Mouse (Mus musculus): ENCODE data around the gene Eml3. TPM values are rescaled to one million over a fixed set of nuclear protein-coding genes. Genes with fewer than 3 reads are reported as not detected.
"Not testable (repeated sequence)": the region's sequence is repeated elsewhere in the genome, so short reads cannot be mapped to it uniquely, and the experiment has no call there.

The Eml3 gene
- total RNA-seq, 2 experiments from 2014 or later: 24.3 to 26.7 TPM

- no peak for DNase-seq (ENCODE audit: low spot score in 2 of 2)
Measured at GRCm38 (mm10) chr19:8946929-8947328, 17.6 kb downstream of the Eml3 start.

- no peak for DNase-seq (ENCODE audit: low spot score in 2 of 2)
Measured at GRCm38 (mm10) chr19:8950190-8950589, 20.8 kb downstream of the Eml3 start.

DNA sequence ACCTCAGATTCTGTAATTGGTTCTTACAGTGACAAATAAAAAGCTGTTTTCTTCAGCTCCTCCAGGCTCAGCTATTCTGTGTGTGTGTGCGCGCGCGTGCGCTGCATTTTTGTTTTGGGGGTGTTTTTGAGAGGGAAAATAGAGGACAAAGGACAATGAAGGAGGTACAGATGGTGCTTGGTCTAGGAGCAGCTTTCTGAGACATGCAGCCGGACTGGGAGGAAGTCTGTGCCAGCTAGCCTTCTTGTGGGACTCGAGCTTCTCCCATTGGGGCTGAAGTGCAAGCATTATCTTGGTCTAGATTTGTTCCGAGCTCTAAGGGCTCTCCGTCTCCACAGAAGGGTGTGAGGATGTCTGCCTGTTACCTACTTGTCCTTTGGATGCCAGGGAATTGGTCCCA is 22.9 kb downstream of the Eml3 start:
- no peak for DNase-seq (ENCODE audit: low spot score in 2 of 2)

DNA sequence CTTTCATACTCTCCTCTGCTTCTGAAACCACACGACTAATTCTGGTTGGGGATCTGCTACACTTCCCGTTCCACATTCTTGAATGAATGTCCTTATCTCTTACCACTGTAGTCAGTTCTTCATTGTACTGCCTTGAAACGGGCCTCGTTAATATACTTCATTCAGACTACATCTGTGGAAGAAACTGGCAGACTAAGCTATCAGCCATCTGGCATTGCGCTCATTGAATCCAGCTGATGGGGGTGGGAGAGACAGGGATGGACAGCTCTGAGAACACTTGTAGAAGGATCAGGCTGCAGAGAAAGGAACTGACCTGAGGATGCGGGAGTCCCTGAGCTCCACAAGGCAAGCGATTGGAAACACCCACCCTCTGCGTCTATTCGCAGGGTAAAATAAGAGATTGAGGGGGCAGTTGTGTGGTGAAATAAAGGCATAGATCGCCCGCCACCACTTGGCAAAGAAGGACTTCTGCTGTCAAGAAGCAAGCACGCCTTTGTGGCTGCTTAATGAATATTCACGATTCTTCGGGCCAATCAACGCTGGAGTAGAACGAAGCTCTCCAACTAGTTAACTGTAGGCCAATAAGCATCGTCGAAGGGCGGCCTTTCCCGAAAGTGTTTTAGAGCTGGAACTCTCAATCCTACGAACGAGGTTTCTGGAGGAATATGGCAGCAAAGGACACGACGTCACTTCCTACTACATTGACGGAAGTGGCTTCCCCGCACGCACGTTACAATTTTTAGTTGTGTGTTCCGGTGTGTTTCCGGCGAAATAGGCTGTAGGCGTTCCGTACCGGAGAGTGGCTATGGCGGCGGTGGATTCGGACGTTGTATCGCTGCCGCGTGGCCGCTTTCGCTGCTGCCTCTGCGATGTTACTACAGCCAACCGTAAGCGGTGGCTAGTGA is 24.0 kb downstream of the Eml3 start, which contains the start of gene Tut1:
Tut1 (plus strand) TSS at position 713 of the 905 bp plus-strand sequence.
- peak; percentile 68 to 84 for DNase-seq (ENCODE audit: low spot score in 2 of 2)

DNA sequence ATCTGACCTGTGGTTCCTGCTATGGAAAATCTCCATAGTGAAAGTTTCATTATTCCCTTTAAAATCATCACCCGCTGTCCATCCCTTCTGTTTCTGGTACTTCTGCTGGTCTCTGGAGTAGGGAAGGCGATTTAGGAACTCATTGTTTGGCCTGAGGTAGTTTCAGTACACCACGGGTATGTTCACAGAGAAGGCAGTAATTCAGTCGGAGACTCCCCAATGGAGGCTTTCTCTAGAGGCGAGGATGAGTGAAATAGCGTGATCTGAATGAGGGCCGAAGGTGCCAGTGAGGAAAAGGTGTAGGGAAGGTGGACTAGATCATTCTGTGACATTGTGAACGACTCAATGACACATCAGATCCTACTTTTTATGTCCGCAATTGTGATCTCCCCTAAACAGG is 24.8 kb downstream of the Eml3 start:
- DNase-seq (ENCODE audit: low spot score in 2 of 2): no peak

GRCm38 (mm10) chr19:8962256-8962655 is 32.9 kb downstream of the Eml3 start:
- no peak for DNase-seq (ENCODE audit: low spot score in 2 of 2)

DNA sequence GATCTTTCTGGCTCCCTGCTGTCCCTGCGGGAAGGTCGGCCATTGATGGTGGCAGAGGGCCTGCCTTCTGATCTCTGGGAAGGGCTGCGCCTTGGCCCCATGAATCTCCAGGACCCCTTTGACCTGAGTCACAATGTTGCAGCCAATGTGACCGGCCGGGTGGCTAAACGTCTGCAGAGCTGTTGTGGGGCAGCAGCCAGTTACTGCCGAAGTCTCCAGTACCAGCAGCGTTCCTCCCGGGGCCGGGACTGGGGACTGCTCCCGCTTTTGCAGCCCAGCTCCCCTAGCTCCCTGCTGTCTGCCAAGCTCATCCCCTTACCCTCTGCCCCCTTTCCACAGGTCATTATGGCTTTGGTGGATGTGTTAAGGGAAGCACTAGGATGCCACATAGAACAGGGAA is 35.7 kb downstream of the Eml3 start:
- DNase-seq (ENCODE audit: low spot score in 2 of 2): no peak

- DNase-seq (ENCODE audit: low spot score in 2 of 2): no peak
Measured at GRCm38 (mm10) chr19:8965771-8966170, 36.4 kb downstream of the Eml3 start.

- no peak for DNase-seq (ENCODE audit: low spot score in 2 of 2)
Measured at GRCm38 (mm10) chr19:8966198-8966589, 36.8 kb downstream of the Eml3 start.

DNA sequence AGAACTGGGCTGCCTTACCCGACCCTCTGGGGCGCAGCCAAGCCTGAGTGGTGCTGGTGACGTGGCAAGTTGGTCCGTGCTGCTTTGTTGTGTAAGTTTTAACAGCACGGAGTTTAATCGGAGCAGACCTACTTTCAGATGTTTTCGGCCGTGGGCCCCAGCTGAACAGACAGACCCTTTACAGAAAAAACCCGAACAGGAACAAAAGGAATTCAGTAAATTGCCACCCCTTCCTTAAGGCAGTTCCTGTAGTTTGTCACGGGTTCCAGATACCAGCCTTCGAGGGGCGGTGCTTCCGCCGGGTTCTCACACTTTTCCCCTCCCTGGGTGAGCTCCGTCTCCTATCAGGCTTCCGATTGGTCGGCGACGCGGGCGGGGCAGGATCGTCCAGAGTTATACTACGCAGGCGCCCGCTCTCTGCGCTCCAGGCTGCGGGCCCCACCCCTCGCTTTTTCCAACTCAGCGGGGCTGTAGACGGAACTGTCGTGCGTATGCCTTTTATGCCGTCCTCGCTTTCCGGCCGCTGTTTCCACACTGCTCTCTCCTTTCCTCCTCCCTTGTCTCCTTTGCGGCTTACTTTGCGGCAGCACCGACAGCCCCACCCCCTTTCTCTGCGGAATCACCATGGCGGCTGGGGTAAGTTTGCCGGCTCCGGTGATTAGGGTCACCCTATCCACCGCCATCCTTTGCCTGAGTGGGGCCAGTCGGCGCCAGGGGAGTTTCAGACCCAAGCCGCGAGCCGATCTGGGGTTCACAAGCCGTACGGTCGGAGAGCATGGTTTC is 37.4 kb downstream of the Eml3 start, which contains the start of gene Eef1g:
Eef1g (plus strand) TSS at position 452 of the 783 bp plus-strand sequence.
- peak; percentile 92 to 99 for DNase-seq (ENCODE audit: low spot score in 2 of 2)

GRCm38 (mm10) chr19:8967373-8967743 is 38.0 kb downstream of the Eml3 start:
- no peak for DNase-seq (ENCODE audit: low spot score in 2 of 2)

- DNase-seq (ENCODE audit: low spot score in 2 of 2): no peak
Measured at GRCm38 (mm10) chr19:8967893-8968292, 38.5 kb downstream of the Eml3 start.

DNA sequence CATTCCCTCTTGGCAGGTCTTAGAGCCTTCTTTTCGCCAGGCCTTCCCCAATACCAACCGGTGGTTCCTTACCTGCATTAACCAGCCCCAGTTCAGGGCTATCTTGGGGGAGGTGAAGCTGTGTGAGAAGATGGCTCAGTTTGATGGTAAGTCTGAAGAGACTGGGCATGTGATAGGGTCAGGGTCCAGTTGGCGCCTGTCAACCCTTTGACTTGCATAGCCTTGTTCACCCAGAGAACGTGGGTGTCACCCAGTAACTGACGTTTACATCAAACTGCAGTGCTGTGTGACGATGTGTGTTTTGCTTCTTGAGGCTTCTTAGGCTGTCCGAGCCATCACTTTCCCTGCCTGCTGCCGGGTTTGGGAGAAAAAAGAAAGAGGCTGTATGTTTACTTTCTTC is 43.1 kb downstream of the Eml3 start:
- DNase-seq (ENCODE audit: low spot score in 2 of 2): not testable (repeated sequence)

DNA sequence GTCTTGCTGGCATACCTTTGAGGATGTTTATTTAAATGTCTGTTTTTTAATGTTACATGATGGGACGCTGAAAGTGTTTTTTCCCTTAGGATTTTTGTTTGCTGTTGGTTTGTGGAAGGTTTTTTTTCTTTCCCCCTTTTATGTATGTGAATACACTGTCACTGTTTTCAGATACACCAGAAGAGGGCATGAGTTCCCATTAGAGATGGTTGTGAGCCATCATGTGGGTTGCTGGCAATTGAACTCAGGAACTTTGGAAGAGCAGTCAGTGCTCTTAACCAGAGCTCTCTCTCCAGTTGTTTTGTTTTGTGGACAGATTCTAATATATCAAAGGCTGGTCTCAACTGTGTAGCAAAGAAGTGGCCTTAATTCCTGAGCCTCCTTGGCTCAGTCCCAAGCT is 45.3 kb downstream of the Eml3 start:
- no peak for DNase-seq (ENCODE audit: low spot score in 2 of 2)

DNA sequence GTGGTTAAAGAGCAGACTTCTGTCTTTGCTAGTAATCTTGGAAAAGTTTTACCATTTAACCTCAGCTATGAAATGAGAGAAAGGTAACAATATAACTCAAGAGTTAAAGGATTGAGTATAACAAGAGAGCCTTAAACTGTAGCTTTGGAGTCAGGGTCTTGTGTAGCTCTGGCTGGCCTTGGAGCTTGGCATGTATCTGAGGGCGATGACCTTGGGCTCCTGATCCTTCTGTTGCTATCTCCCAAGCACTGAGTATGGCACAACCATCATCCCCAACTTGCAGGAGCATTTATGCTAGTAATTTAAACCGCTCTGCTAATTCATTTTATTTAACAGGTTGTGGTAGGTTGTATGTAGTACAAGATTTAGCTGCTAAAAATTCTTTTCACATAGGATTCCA is 46.1 kb downstream of the Eml3 start:
- DNase-seq (ENCODE audit: low spot score in 2 of 2): no peak

GRCm38 (mm10) chr19:8976535-8976934 is 47.2 kb downstream of the Eml3 start:
- DNase-seq (ENCODE audit: low spot score in 2 of 2): peak in 1 of 2 experiments; percentile 54

DNA sequence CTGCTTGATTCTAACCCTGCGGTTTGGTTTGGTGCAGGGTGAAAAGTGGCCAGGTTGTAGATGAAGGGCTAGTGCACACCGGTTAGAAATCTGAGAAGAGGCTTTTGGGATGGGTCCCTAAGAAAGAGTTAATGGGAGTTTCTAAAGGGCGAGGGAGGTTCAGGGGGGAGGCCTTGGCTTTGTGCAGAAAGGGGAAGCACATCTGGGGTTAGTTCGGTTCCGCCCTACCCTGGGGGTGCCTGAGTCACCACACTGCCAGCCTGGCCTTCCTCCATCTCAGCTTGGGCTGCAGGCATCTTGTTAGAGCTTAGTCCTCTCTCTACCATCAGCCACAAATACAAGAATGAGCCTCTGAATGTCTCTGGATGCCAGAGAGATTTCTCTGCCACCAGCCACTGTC is 51.4 kb downstream of the Eml3 start:
- no peak for DNase-seq (ENCODE audit: low spot score in 2 of 2)

DNA sequence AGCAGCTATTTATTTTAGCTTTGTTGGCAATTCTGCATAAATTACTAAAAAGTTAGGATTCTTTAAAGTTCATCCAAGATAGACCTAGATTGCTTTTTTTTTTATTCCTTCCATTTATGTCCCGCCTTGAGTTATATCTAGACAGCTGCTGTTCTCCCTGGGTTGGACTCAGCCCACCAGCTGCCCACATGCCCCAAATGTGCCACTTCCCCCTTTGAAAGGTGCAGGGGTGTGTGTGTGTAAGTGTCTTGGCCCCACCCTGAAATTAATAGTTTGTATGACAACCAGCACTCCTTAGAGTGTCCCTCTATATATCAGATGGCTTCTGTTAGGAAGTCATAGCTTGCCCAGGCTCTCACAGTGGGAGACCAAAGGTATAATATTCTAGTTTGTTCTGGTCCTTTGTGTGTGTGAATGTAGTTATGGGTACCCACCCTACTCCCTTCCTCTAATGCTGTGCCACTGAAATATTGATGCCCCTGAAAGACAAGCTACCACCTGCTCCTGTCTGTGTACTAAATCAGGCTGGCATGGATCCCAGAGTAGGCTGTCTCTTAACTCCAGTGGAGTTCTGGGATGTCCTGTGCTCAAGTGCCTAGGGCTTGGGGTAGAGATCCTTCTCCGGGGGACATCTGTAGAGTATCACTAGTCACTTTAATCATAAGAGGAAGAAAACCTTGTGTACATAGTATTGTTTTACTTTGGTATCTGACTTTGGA is 52.3 kb downstream of the Eml3 start:
- DNase-seq (ENCODE audit: low spot score in 2 of 2): peak in 1 of 2 experiments; percentile 68

DNA sequence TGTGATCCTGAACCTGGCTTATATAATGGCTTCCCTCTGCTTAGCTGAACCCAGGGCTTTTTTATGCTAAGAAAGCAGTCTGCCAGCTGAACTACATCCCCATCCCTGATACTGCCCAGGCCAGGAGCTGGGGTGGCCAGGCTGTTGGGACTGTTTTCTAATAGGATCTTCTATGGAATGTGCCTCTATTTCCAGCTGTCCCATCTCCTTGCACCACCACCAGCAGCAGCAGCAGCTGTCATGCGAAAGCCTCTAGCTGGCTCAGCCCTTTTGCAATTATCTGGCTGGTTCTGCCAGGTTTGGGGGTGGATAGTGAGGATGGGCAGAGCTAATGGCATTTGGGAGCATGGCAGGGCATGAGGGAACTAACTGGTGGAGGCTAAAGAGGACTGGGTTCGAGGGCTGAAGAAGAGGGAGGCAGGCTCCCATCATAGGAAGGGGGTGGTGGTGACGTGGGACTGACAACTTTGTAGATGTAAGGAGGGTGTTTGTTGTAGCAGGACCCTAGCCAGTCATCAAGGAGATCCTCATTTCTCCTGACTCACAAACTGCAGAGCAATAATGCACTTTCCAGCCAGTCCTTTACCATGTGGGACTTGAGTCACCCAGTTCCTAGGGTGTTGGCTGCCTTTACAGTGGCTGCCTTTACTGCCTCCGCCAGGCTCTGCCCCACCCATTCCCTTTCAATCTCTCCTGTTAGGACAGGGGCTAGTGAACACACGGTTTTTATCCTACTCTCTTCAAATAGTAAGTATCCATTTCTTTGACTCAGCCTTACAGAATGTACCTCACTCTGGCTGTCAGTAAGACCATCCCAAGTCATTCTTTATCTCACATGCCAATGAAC is 53.2 kb downstream of the Eml3 start:
- peak in 1 of 2 experiments; percentile 38 for DNase-seq (ENCODE audit: low spot score in 2 of 2)

GRCm38 (mm10) chr19:8983150-8983650 is 53.8 kb downstream of the Eml3 start:
- no peak for DNase-seq (ENCODE audit: low spot score in 2 of 2)
